Mouse (Mus musculus): Measurements from ENCODE around the gene Celf2. TPM values are rescaled to one million over a fixed set of nuclear protein-coding genes. Genes with fewer than 3 reads are reported as not detected.
A peak's percentile ranks its signal among the peaks of the same experiment; 100 is the strongest.

The Celf2 gene
- polyA plus RNA-seq, 1 experiment from 2014 or later = 63.2 TPM

DNA sequence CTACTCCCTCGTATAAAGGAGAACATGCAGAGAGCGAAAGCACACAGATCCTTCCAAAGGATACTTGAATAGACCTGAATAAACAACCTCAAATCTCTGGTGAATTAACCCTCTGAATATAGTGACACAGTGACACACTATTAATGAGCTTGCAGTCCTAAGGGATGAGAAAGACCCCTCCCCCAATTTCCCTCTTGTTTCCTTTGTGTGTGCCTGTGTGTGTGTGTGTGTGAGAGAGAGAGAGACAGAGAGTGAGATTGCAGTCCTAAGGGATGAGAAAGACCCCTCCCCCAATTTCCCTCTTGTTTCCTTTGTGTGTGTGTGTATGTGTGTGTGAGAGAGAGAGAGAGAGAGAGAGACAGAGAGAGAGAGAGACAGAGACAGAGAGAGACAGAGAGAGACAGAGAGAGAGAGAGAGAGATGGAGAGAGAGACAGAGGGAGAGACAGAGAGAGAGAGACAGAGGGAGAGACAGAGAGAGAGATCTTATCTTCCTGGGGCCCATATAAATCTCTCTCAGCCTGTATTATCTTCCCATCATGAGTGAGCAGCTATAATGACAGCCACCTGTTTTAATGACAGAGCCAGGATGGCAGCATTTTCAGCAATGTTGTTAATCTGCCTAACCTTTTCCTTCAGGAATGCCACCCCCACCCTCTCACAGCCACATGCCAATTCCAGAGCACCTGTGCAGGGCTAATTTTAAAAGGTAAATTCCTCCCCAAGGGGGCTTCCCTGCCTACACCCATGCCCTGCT, 566.5 kb downstream of the Celf2 start:
- no peak overlapping the region for H3K4me2 ChIP-seq
- 78% methylated on average over 2 of the region's 2 CpGs for WGBS

GRCm38 (mm10) chr2:6939143-6939542, 570.2 kb downstream of the Celf2 start:
- no peak overlapping the region for H3K4me3 ChIP-seq
- ATAC-seq (replicated peaks; ENCODE audit: insufficient number of reproducible peaks, insufficient read depth, low FRiP score, low read depth) = no peak
- WGBS = 91% methylated on average over 2 of the region's 2 CpGs

More for the DNA sequence above, 566.5 kb downstream of the Celf2 start:
- no peak overlapping the region for H3K27ac ChIP-seq
- H3K27me3 ChIP-seq = no peaks in the 10 kb centered on the region
- H3K4me1 ChIP-seq (replicated peaks) = 0 out of 2 replicates have a peak, but pooled peaks cover 6% of the 10 kb centered on the region
- no peak overlapping the region for H3K4me3 ChIP-seq
- H3K36me3 ChIP-seq = no peaks in the 10 kb centered on the region
- no peaks in the 10 kb centered on the region for H3K9me3 ChIP-seq (replicated peaks)
- ATAC-seq (replicated peaks; ENCODE audit: insufficient number of reproducible peaks, insufficient read depth, low FRiP score, low read depth) = no peak
- no peak overlapping the region for H3K9ac ChIP-seq

GRCm38 (mm10) chr2:6933130-6933529, 576.2 kb downstream of the Celf2 start:
- H3K27ac ChIP-seq = no peak overlapping the region
- H3K4me2 ChIP-seq = no peak overlapping the region
- H3K4me3 ChIP-seq = no peak overlapping the region
- H3K27me3 ChIP-seq = no peaks in the 10 kb centered on the region
- ATAC-seq (replicated peaks; ENCODE audit: insufficient number of reproducible peaks, insufficient read depth, low FRiP score, low read depth) = no peak
- no peaks in the 10 kb centered on the region for H3K36me3 ChIP-seq
- no peak overlapping the region for H3K9ac ChIP-seq
- 87% methylated on average over 12 of the region's 12 CpGs for WGBS
- no peaks in the 10 kb centered on the region for H3K4me1 ChIP-seq (replicated peaks)
- no peaks in the 10 kb centered on the region for H3K9me3 ChIP-seq (replicated peaks)

More at GRCm38 (mm10) chr2:6939143-6939542, 570.2 kb downstream of the Celf2 start:
- H3K27ac ChIP-seq = no peak overlapping the region
- 0 out of 2 replicates have a peak, but pooled peaks cover 3% of the 10 kb centered on the region for H3K4me1 ChIP-seq (replicated peaks)
- H3K27me3 ChIP-seq = no peaks in the 10 kb centered on the region
- H3K4me2 ChIP-seq = no peak overlapping the region
- H3K9ac ChIP-seq = no peak overlapping the region
- no peaks in the 10 kb centered on the region for H3K36me3 ChIP-seq
- H3K9me3 ChIP-seq (replicated peaks) = no peaks in the 10 kb centered on the region

GRCm38 (mm10) chr2:6927693-6928360, 581.5 kb downstream of the Celf2 start:
- WGBS = 74% methylated on average over 4 of the region's 4 CpGs
- Histone ChIP-seq H3K27me3 (no peaks in the 10 kb centered on the region), H3K4me3 (no peak overlapping the region), H3K4me1 (replicated peaks) (no peaks in the 10 kb centered on the region), H3K9ac (no peak overlapping the region), H3K9me3 (replicated peaks) (no peaks in the 10 kb centered on the region), H3K36me3 (no peaks in the 10 kb centered on the region), H3K27ac (no peak overlapping the region), H3K4me2 (no peak overlapping the region)
- ATAC-seq (replicated peaks; ENCODE audit: insufficient number of reproducible peaks, insufficient read depth, low FRiP score, low read depth) = no peak

DNA sequence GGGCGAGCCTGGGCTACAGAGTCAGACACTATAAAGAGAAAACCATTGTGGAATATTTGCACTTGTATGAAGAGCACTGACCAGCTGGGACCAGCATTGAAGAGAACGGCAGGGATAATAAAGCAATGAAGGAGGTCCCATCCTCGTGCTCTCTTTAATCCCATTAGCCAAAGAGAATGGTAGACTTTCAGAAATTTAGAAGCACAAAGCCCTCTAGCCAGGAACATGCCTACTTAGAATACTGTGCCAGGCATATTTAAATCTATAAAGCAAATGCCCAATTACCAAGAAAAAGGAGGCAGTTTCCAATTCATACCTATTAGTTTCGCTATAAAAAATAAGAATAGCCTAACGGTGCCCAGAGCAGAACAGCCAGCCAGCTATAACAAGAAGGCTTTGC, 583.9 kb downstream of the Celf2 start:
- Histone ChIP-seq H3K4me2 (no peak overlapping the region), H3K4me3 (no peak overlapping the region), H3K27ac (no peak overlapping the region), H3K4me1 (replicated peaks) (no peaks in the 10 kb centered on the region), H3K27me3 (no peaks in the 10 kb centered on the region), H3K9ac (no peak overlapping the region), H3K9me3 (replicated peaks) (no peaks in the 10 kb centered on the region), H3K36me3 (no peaks in the 10 kb centered on the region)
- no peak for ATAC-seq (replicated peaks; ENCODE audit: insufficient number of reproducible peaks, insufficient read depth, low FRiP score, low read depth)
- WGBS = 91% methylated on average over 5 of the region's 5 CpGs

DNA sequence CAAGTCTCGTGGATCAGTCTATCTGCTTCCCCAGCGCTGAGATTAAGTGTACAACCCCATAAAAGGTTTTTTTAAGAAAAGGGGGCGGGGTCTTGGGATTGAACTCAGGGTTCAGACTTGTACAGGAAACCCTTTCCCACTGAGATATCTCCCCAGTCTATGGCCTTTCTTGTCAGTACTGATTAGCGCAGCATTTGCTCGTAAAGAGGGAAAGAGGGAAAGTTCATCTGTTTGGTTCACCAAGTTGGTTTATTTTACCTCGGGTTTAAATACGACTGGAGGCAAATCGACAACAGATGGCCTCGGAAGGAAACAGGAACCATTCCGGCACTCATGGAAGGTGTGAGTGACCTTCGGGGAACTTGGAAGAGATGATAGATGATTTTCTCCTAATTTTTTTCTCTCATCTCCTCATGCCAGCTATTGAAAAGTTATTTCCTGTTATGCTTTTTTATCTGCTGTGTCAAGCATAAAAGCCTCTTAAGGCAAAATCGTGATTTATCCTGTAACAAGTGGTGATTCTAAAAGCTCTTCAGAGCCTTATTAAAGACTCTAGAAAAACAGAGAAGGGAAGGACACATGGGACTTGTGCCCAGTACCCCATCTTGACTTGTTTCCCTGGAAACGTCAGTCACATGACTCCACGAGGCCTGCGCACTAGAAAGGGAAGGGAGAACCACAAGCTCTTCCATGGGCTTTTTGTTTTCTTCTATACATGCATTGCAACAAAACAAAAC, 585.5 kb downstream of the Celf2 start:
- 52% methylated on average over 15 of the region's 15 CpGs for WGBS
- peak overlapping the region; percentile 23; the same call in 1 of the 2 replicates for H3K27ac ChIP-seq
- H3K9me3 ChIP-seq (replicated peaks) = no peaks in the 10 kb centered on the region
- no peak for ATAC-seq (replicated peaks; ENCODE audit: insufficient number of reproducible peaks, insufficient read depth, low FRiP score, low read depth)
- H3K9ac ChIP-seq = no peak overlapping the region
- H3K27me3 ChIP-seq = no peaks in the 10 kb centered on the region
- H3K4me2 ChIP-seq = 0 out of 2 replicates have a peak overlapping the region, but pooled peaks have one; percentile 4
- no peaks in the 10 kb centered on the region for H3K36me3 ChIP-seq
- H3K4me1 ChIP-seq (replicated peaks) = no peaks in the 10 kb centered on the region
- H3K4me3 ChIP-seq = no peak overlapping the region

GRCm38 (mm10) chr2:6915386-6915785, 594.0 kb downstream of the Celf2 start:
- H3K9me3 ChIP-seq (replicated peaks) = no peaks in the 10 kb centered on the region
- H3K27ac ChIP-seq = no peak overlapping the region
- peaks cover 16% of the 10 kb centered on the region for H3K4me1 ChIP-seq (replicated peaks)
- H3K4me2 ChIP-seq = no peak overlapping the region
- 86% methylated on average over 4 of the region's 4 CpGs for WGBS
- ATAC-seq (replicated peaks; ENCODE audit: insufficient number of reproducible peaks, insufficient read depth, low FRiP score, low read depth) = no peak
- no peak overlapping the region for H3K4me3 ChIP-seq
- H3K36me3 ChIP-seq = no peaks in the 10 kb centered on the region
- H3K27me3 ChIP-seq = no peaks in the 10 kb centered on the region
- no peak overlapping the region for H3K9ac ChIP-seq

- no peak overlapping the region for H3K9ac ChIP-seq
- no peak for ATAC-seq (replicated peaks; ENCODE audit: insufficient number of reproducible peaks, insufficient read depth, low FRiP score, low read depth)
- no peak overlapping the region for H3K4me2 ChIP-seq
- no peak overlapping the region for H3K27ac ChIP-seq
- H3K4me1 ChIP-seq (replicated peaks) = peaks cover 16% of the 10 kb centered on the region
- no peaks in the 10 kb centered on the region for H3K36me3 ChIP-seq
- no peaks in the 10 kb centered on the region for H3K9me3 ChIP-seq (replicated peaks)
- H3K27me3 ChIP-seq = no peaks in the 10 kb centered on the region
- 80% methylated on average over 10 of the region's 10 CpGs for WGBS
- H3K4me3 ChIP-seq = no peak overlapping the region
Measured at GRCm38 (mm10) chr2:6913315-6913714, 596.0 kb downstream of the Celf2 start.

- Histone ChIP-seq H3K4me3 (no peak overlapping the region), H3K4me2 (no peak overlapping the region), H3K9ac (no peak overlapping the region), H3K36me3 (no peaks in the 10 kb centered on the region), H3K4me1 (replicated peaks) (peaks cover 16% of the 10 kb centered on the region), H3K9me3 (replicated peaks) (no peaks in the 10 kb centered on the region), H3K27me3 (no peaks in the 10 kb centered on the region), H3K27ac (no peak overlapping the region)
- ATAC-seq (replicated peaks; ENCODE audit: insufficient number of reproducible peaks, insufficient read depth, low FRiP score, low read depth) = no peak
- 39% methylated on average over 7 of the region's 7 CpGs for WGBS
Measured at GRCm38 (mm10) chr2:6911932-6912331, 597.4 kb downstream of the Celf2 start.

GRCm38 (mm10) chr2:6909921-6910320, 599.4 kb downstream of the Celf2 start:
- H3K4me1 ChIP-seq (replicated peaks) = peaks cover 16% of the 10 kb centered on the region
- H3K4me3 ChIP-seq = no peak overlapping the region
- no peaks in the 10 kb centered on the region for H3K27me3 ChIP-seq
- H3K27ac ChIP-seq = no peak overlapping the region
- H3K9me3 ChIP-seq (replicated peaks) = no peaks in the 10 kb centered on the region
- no peak for ATAC-seq (replicated peaks; ENCODE audit: insufficient number of reproducible peaks, insufficient read depth, low FRiP score, low read depth)
- H3K4me2 ChIP-seq = no peak overlapping the region
- no peaks in the 10 kb centered on the region for H3K36me3 ChIP-seq
- WGBS = 66% methylated on average over 7 of the region's 7 CpGs
- H3K9ac ChIP-seq = no peak overlapping the region

DNA sequence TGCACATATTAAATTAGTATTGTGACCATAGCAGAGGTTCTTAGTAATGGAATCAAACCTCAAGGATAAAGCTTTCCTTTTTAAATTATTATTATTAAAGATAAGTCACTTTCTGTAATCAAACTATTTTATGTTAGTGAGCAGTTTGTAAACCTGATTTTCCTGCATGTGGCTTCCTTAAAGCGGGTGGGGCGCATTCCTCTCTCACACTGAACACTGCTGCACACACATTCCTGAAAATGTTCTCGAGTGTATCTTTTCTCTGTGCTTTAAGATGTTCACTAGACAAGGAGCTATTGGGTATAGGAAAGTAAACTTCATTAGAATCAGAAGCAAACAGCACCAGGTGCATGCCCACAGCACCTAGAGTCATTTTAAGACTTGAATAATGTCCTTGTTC, 605.0 kb downstream of the Celf2 start:
- 65% methylated on average over 3 of the region's 3 CpGs for WGBS
- Histone ChIP-seq H3K27ac (no peak overlapping the region), H3K9me3 (replicated peaks) (no peaks in the 10 kb centered on the region), H3K4me2 (no peak overlapping the region), H3K4me3 (no peak overlapping the region), H3K4me1 (replicated peaks) (no peaks in the 10 kb centered on the region; the same call in 1 of the 2 replicates), H3K36me3 (no peaks in the 10 kb centered on the region), H3K9ac (no peak overlapping the region), H3K27me3 (no peaks in the 10 kb centered on the region)
- ATAC-seq (replicated peaks; ENCODE audit: insufficient number of reproducible peaks, insufficient read depth, low FRiP score, low read depth) = no peak
